Mouse (Mus musculus): Measurements from ENCODE around the gene Pip5k1c.

- TF ChIP-seq CTCF (IDR thresholded peaks at IDR 0.05; ENCODE audit: insufficient read depth, low read length) = no peak
- TF ChIP-seq POLR2A (IDR thresholded peaks at IDR 0.05; ENCODE audit: borderline replicate concordance, extremely low read depth, low read depth, low read length) = no peak
Measured at GRCm38 (mm10) chr10:81297246-81297645, 4.5 kb downstream of the Pip5k1c start.

All from lung, adult 2 months (tissue).